Mouse (Mus musculus): Measurements from ENCODE around the gene Cbs.

The Cbs gene

GRCm38 (mm10) chr17:31636942-31637811, at the start of gene Cbs:
Gene Cbs (minus strand): TSS chr17:31637238.
- peak; percentile 39 to 60 for DNase-seq (ENCODE audit: low spot score in 2 of 2)

DNA sequence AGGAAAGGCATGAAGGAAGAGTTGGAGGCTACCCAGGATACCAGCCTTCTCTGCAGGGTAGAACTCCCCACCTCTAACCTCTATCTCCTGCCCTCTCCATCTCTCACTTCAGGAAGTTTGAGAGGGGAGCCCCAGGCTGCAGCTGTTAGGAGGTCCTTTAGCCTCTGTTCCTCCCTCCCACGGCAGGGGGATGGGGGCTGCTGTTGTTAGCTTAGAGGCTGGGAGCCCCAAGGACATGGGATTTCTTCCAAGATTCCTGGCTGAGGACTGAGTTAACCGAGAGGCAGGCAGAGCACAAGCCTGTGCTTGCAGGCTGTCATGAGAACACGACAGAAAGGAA, 49.2 kb upstream of the Cbs start:
- no peak for DNase-seq (ENCODE audit: low spot score in 2 of 2)

DNA sequence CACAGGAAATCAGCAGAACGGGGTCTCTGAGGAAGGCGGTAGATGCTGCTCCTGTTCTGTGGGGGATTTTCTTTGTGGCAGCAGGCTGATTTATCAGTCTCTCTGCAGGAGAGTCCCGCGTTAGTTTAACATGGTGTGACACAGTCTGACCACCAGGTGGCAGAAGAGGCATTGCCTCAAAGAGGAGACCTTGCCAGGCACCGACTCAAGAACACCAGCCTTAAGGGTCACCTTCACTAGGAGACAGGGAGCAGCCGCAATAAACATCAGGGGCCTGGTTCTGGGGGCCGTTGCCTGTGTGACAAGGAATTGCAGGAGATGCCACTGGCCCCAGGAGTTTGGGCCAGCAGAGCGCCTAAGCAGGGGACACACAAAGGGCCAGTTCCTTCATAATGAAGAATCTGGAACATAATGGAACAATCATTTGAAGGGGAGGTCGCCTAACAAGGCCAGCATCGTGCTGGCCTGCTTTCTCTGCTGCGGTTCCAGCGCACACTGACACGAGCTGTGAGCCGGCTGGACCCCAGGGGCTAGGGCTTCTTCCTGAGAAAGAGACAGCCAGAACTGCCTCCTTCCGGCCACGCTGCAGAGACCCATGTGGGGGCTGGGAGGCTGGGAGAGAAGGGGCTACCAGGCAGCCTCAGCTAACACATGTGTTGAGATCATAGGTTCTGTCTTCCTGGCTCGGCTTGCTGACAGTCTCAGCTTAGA, 48.6 kb upstream of the Cbs start:
- DNase-seq (ENCODE audit: low spot score in 2 of 2) = peak; percentile 88 to 90

DNA sequence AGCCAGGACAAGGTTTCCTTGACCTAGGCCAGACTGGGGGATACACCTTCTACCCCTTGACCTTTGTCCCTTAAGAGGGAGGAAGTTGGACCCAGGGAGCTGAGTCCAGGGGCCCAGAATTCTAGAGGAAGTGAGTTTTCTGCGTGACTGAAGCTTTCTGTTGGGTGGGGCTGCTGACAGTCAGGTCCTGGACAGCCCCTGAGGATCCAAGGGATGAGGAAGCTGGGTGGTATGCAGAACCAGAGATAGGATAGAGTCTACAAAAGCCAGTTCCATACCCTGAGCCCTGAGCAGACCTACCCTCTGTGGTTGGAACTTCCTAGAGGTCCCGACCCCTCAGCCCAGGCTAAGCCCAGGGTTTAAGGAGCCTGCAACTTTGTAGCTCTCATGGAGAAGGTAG, 43.4 kb upstream of the Cbs start:
- no peak for DNase-seq (ENCODE audit: low spot score in 2 of 2)

GRCm38 (mm10) chr17:31677507-31677906, 40.5 kb upstream of the Cbs start, which contains the start of gene Cryaa:
Gene Cryaa (plus strand): TSS chr17:31677807.
- DNase-seq (ENCODE audit: low spot score in 2 of 2) = no peak

DNA sequence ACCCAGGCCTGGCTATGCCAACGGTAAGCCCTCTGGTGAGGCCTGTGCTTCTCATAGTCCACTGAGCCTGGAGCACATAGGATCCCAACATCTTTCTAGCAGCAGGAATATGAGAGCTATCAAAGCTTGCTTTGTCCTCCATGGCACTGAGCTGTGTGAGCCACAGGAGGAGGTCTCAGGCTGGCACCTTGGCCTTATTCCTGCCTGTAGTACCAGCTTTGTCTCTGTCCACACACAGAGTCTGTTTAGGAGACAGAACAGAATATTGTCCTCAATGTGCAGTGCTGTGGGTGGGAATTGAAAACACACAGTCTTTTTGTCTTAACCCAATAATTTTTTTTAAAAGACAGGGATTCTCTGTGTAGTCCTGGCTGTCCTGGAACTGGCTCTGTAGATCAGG, 37.4 kb upstream of the Cbs start:
- DNase-seq (ENCODE audit: low spot score in 2 of 2) = no peak

DNA sequence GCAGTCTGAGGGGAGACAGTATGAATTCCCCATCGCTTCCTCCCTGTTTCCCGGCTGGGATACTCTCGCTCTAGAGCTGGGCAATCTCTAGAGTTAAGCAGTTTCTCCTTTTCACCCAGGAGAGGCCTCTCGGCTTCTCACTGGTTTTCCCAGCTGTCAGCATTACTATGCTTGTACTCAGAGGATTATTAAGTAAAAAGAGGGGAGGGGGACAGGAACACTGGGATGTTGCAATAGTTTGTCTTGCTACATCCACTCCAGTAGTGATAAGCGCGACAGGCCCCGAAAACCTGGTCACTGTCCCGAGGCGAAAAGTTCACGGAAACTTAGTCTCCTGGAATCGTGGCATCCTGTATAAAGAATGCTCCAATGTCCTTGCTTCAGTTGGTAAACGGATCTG, 35.2 kb upstream of the Cbs start:
- DNase-seq (ENCODE audit: low spot score in 2 of 2) = no peak

DNA sequence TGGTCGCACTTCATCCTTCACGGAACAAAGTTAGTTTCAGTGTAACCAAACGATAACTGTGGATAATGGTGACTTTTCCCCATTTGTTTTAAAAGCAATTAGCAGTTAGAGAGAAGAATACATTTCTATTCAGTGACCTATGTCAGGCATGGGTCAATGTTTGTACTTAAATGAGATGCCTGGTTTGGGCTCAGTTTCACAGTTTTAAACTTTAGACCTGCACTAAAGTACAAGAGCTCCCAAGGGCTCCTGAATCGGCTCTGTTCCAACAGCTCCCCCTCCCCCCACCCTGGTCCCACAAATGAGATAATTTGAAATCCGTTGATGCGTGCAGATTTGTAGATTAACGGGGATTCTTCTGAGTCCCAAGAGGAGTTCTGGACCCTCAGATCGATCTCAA, 34.7 kb upstream of the Cbs start:
- no peak for DNase-seq (ENCODE audit: low spot score in 2 of 2)

GRCm38 (mm10) chr17:31670163-31670562, 33.1 kb upstream of the Cbs start:
- no peak for DNase-seq (ENCODE audit: low spot score in 2 of 2)

- DNase-seq (ENCODE audit: low spot score in 2 of 2) = no peak
These were observed 31.3 kb upstream of the Cbs start for GRCm38 (mm10) chr17:31668306-31668705.

DNA sequence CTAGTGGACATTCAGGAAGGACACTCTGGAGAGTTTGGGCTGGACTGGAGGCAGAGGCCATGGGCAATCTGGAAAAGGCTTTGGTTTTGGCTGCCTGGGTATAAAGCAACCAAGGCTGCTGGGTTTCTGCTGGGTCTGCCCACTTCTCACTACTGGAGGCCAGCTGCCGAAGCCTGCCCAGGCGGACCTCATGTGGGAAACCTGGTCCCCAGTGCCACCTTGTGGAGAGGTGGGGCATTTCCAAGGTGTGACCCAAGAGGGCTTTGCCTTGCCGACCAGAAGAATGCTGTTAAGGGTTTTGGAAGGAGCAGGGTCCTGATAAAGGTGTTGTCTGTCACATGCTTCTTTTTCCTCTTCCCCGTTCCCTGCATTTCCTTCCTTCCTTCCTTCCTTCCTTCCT, 27.7 kb upstream of the Cbs start:
- DNase-seq (ENCODE audit: low spot score in 2 of 2) = peak; percentile 78

GRCm38 (mm10) chr17:31662855-31663254, 25.8 kb upstream of the Cbs start:
- DNase-seq (ENCODE audit: low spot score in 2 of 2) = no peak

- DNase-seq (ENCODE audit: low spot score in 2 of 2) = peak; percentile 71 to 84
These were observed 23.7 kb upstream of the Cbs start for GRCm38 (mm10) chr17:31660661-31661250.

DNA sequence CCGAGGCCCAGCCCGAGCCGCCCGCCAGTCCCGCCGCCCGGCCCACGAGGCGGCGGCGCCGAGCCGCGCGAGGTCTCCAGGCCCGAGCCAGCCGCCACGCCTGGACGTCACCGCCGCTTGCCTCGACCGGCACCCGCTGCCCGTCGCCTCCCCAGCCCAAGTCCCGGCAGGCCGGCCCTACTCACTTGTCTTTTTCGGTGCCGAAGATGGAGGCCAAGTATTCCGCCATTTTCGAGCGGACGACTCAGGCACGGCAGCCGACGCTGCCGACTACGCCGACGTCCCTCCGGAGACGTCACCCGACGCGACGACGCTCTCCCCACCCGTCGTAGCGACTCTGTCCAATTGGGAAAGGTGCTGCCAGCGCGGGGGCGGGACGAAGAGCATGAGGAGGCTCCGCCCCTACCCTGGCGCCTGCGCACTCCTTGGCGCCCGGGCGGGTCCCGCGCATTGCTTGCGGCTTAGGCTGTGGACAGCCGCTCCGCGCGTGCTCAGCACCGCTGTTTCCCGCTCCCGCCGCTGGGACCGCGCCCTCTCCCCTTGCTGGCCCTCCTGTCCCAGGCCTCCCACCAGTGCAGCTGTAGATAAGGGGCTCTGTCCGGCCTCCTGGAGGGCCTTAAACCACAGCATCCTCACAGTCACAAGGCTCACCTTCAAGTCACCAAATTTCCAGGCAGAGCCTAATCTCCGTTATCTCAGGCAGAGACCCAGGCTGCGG, 21.6 kb upstream of the Cbs start, which contains the start of gene U2af1:
TSS of gene U2af1 (minus strand) at position 425 of the 718 bp plus-strand sequence.
- DNase-seq (ENCODE audit: low spot score in 2 of 2) = peak; percentile 98 to 99

- DNase-seq (ENCODE audit: low spot score in 2 of 2) = no peak
These were observed 21.1 kb upstream of the Cbs start for GRCm38 (mm10) chr17:31658136-31658467.

DNA sequence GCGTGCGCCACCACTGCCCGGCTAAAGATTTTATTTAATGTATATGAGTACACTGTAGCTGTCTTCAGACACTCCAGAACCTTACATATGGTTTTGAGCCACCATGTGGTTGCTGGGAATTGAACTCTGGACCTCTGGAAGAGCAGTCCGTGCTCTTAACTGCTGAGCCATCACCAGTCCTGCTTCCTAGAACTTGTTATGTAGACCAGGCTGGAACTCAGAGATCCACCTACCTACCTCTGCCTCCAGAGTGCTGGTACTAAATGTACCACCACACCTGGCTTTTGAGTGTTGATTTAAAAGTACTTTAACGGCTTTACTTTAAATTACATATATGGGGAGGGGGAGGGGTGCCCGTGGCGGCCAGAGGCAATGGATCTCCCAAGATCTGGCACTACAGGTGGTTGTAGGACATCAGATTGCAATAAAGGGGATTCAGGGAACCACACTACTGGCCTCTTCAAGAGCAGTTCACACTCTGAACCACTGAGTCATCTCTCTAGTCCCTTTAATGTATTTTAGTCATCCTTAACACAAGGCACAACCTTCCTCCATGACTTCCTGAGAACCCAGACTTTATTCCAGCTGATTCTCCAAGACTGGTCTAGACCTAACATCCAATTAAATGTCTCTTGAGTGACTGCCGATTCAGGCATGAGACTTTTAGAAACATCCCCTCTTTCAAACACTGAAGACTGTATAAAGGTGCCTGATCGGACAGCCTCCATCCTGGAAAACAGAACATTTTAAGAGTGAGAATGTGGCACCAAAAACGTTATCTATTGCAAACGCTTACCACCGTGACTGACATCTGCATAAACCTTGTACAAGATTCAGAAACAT, 20.3 kb upstream of the Cbs start:
- no peak for DNase-seq (ENCODE audit: low spot score in 2 of 2)

DNA sequence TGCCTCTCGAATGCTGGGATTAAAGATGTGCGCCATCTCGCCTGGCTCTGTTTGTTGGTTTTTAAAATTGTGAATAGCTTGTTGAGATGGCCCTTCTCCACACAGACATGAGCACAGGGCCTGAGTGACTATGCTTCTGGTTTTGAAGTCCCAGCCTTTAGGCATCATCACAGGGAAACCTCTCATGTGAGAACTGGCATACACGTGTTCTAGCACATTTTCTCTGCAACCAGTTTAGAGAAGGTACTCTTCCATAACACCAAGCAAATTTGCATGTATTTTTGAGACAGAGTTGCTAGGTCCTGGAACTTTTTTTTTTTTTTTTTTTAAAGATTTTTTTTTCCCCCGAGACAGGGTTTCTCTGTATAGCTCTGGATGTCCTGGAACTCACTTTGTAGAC, 19.6 kb upstream of the Cbs start:
- no peak for DNase-seq (ENCODE audit: low spot score in 2 of 2)

- no peak for DNase-seq (ENCODE audit: low spot score in 2 of 2)
These were observed 18.3 kb upstream of the Cbs start for GRCm38 (mm10) chr17:31655366-31655765.

DNA sequence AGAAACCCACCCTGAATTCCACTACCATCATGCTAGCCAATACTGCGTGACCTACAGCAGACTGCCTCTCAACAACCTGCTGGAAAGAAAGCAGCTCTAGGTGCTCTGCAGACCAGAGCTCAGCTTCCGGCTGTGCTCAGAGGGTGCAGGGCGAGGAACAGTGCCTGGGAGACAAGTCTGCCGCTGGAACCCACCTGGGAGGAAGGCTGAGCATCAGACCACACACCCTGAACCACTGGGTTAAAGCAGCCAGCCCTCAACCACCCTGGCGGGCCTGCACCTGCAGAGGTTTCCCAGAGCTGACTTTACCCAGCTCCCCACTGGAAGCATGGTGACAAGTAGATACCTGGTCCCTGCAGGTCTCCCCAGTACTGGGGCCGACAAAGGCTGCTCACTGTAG, 16.2 kb upstream of the Cbs start:
- no peak for DNase-seq (ENCODE audit: low spot score in 2 of 2)

- no peak for DNase-seq (ENCODE audit: low spot score in 2 of 2)
These were observed 15.1 kb upstream of the Cbs start for GRCm38 (mm10) chr17:31652152-31652551.

All from right cerebral cortex, adult 2 months (tissue).